Mouse (Mus musculus): ENCODE measurements around the gene Tecpr2. TPM values are rescaled to one million over a fixed set of nuclear protein-coding genes. Genes with fewer than 3 reads are reported as not detected.
A peak's percentile ranks its signal among the peaks of the same experiment; 100 is the strongest.
"Not testable (repeated sequence)": the region's sequence is repeated elsewhere in the genome, so short reads cannot be mapped to it uniquely, and the experiment has no call there.

Gene Tecpr2
- total RNA-seq (2014; fragmentation: Nextera tagmentation) = 6.6 and 8.5 TPM in 2 replicates
- total RNA-seq (2017) = 5.0 and 5.1 TPM in 2 replicates

- ATAC-seq (replicated peaks; ENCODE audit: poor library complexity, severe bottlenecking) = peak; percentile 91
Observed at GRCm38 (mm10) chr12:110889036-110890020, at the start of gene Tecpr2, which contains the start of gene Cinp. Tecpr2 (plus strand) TSS chr12:110889264. Cinp (minus strand) TSS chr12:110889145.

- peak; percentile 42 for ATAC-seq (replicated peaks; ENCODE audit: poor library complexity, severe bottlenecking)
Observed at GRCm38 (mm10) chr12:110840348-110841198, 48.5 kb upstream of the Tecpr2 start, which contains the start of gene Mok. Mok (minus strand) TSS chr12:110840939.

GRCm38 (mm10) chr12:110841731-110842493 is 47.2 kb upstream of the Tecpr2 start:
- ATAC-seq (replicated peaks; ENCODE audit: poor library complexity, severe bottlenecking) = no peak

- peak; percentile 48 for ATAC-seq (replicated peaks; ENCODE audit: poor library complexity, severe bottlenecking)
Observed at GRCm38 (mm10) chr12:110843194-110844048, 45.6 kb upstream of the Tecpr2 start.

GRCm38 (mm10) chr12:110844227-110845130 is 44.6 kb upstream of the Tecpr2 start:
- peak; percentile 20 for ATAC-seq (replicated peaks; ENCODE audit: poor library complexity, severe bottlenecking)

GRCm38 (mm10) chr12:110845131-110845880 is 43.8 kb upstream of the Tecpr2 start:
- ATAC-seq (replicated peaks; ENCODE audit: poor library complexity, severe bottlenecking) = peak; percentile 73

- no peak for ATAC-seq (replicated peaks; ENCODE audit: poor library complexity, severe bottlenecking)
Observed at GRCm38 (mm10) chr12:110846191-110846765, 42.8 kb upstream of the Tecpr2 start.

- ATAC-seq (replicated peaks; ENCODE audit: poor library complexity, severe bottlenecking) = peak; percentile 58
Observed at GRCm38 (mm10) chr12:110850010-110850928, 38.8 kb upstream of the Tecpr2 start, which contains the start of gene Zfp839. Zfp839 (plus strand) TSS chr12:110850253.

- ATAC-seq (replicated peaks; ENCODE audit: poor library complexity, severe bottlenecking) = no peak
Observed at GRCm38 (mm10) chr12:110850929-110851256, 38.2 kb upstream of the Tecpr2 start.

GRCm38 (mm10) chr12:110851414-110851813 is 37.6 kb upstream of the Tecpr2 start:
- peak; percentile 16; the same call in 1 of the 2 replicates for ATAC-seq (replicated peaks; ENCODE audit: poor library complexity, severe bottlenecking)

GRCm38 (mm10) chr12:110851923-110852322 is 37.1 kb upstream of the Tecpr2 start:
- ATAC-seq (replicated peaks; ENCODE audit: poor library complexity, severe bottlenecking) = peak; percentile 29

GRCm38 (mm10) chr12:110854786-110855737 is 34.0 kb upstream of the Tecpr2 start:
- peak; percentile 34 for ATAC-seq (replicated peaks; ENCODE audit: poor library complexity, severe bottlenecking)

GRCm38 (mm10) chr12:110857196-110857595 is 31.9 kb upstream of the Tecpr2 start:
- ATAC-seq (replicated peaks; ENCODE audit: poor library complexity, severe bottlenecking) = no peak; the same call in 1 of the 2 replicates

- not testable (repeated sequence) for ATAC-seq (replicated peaks; ENCODE audit: poor library complexity, severe bottlenecking)
Observed at GRCm38 (mm10) chr12:110858681-110859080, 30.4 kb upstream of the Tecpr2 start.

GRCm38 (mm10) chr12:110860293-110860692 is 28.8 kb upstream of the Tecpr2 start:
- no peak for ATAC-seq (replicated peaks; ENCODE audit: poor library complexity, severe bottlenecking)
